In genomic region chr12:111443921-111444831, GRCm38 (mm10) we compare ENCODE assay signal across 11 mouse cellular contexts. TPM values are rescaled to one million over a fixed set of nuclear protein-coding genes. Genes with fewer than 3 reads are reported as not detected.
DNase-seq lines count a peak whose midpoint lies in the region; ATAC-seq and TF ChIP-seq lines count a peak whose summit lies in the region.
"Had no signal": no experiment of that assay in that cellular context is flagged by ENCODE, and none has a peak within 500 bp of the region (broad histone marks: within the 10 kb centered on the region; RNA-seq: fewer than 3 reads in every experiment).

No protein-coding gene starts in this region.

- H3K79me2 ChIP-seq in MEL (ENCODE audit: control insufficient read depth, insufficient read depth, low read length, poor library complexity) = peaks cover 17% of the 10 kb centered on the region

- peaks cover 44% of the 10 kb centered on the region for H3K4me1 ChIP-seq in kidney, embryonic 14.5 days (ENCODE audit: control insufficient read depth, insufficient read depth, low read length)
- H3K4me1 ChIP-seq in MEL (ENCODE audit: control insufficient read depth in 1 of 2, insufficient read depth in 2 of 2, low read length in 2 of 2) = peaks cover 13 to 20% of the 10 kb centered on the region in 2 experiments; a peak in 3 of 4 replicates
- H3K4me1 ChIP-seq in embryonic fibroblast, embryonic 13.5 days (ENCODE audit: control insufficient read depth, insufficient read depth, low read length) = peaks cover 22% of the 10 kb centered on the region

- 41% methylated on average over 10 of the region's 10 CpGs for WGBS in kidney, embryonic 14.5 days

- no peak overlapping the region for H3K27ac ChIP-seq in kidney, embryonic 14.5 days (ENCODE audit: low read depth, low read length)
- peak overlapping the region; percentile 86 for H3K27ac ChIP-seq in MEL (ENCODE audit: control insufficient read depth, low read depth, low read length)
- peak overlapping the region; percentile 62 for H3K27ac ChIP-seq in embryonic fibroblast, embryonic 13.5 days (ENCODE audit: insufficient read depth, low read length)
- H3K27ac ChIP-seq: embryonic facial prominence, embryonic 12.5 days; limb, embryonic 12.5 days had no signal

- H3K36me3 ChIP-seq in kidney, embryonic 14.5 days (ENCODE audit: control insufficient read depth, insufficient read depth, low read length) = no peaks in the 10 kb centered on the region
- peaks cover 5 to 14% of the 10 kb centered on the region in 2 experiments; a peak in 3 of 4 replicates for H3K36me3 ChIP-seq in MEL (ENCODE audit: control insufficient read depth in 1 of 2, insufficient read depth in 2 of 2, low read length in 2 of 2)
- H3K36me3 ChIP-seq: embryonic facial prominence, embryonic 12.5 days; limb, embryonic 12.5 days had no signal

- no peak for DNase-seq in kidney, postnatal 25 days
- DNase-seq in MEL (ENCODE audit: low read depth, low spot score) (peak; percentile 46), MN1 (ENCODE audit: low spot score) (no peak)
- DNase-seq in lung, postnatal 10 days = peak; percentile 34
- no peak for DNase-seq in right cerebral cortex, postnatal 25 days
- DNase-seq: kidney, postnatal 14 days had no signal

- peak overlapping the region; percentile 88 for H3K4me2 ChIP-seq in kidney, embryonic 14.5 days (replicated peaks; ENCODE audit: low read depth, low read length)
- H3K4me2 ChIP-seq: embryonic facial prominence, embryonic 12.5 days had no signal

- ATAC-seq in kidney, embryonic 14.5 days (ENCODE audit: low FRiP score, low TSS enrichment) = no peak

- TF ChIP-seq CTCF in MEL (IDR thresholded peaks at IDR 0.05 in 2 of 3, conservative IDR thresholded peaks at IDR 0.05 in 1 of 3; ENCODE audit: control insufficient read depth in 1 of 3, insufficient read depth in 1 of 3, low read depth in 2 of 3, low read length in 3 of 3, poor library complexity in 1 of 3, severe bottlenecking in 1 of 3) = no peak
- no peak for TF ChIP-seq CTCF in embryonic fibroblast, embryonic 13.5 days (IDR thresholded peaks at IDR 0.05; ENCODE audit: borderline replicate concordance, insufficient read depth, low read length)

- no peak for TF ChIP-seq POLR2A in MEL (IDR thresholded peaks at IDR 0.05; ENCODE audit: control insufficient read depth in 1 of 2, insufficient read depth in 1 of 2, low read depth in 1 of 2, low read length in 2 of 2, poor library complexity in 1 of 2)
- TF ChIP-seq POLR2A in embryonic fibroblast, embryonic 13.5 days (IDR thresholded peaks at IDR 0.05; ENCODE audit: low read depth, low read length) = peak; percentile 61

- H3K9ac ChIP-seq in kidney, embryonic 14.5 days (ENCODE audit: low read depth, low read length) = no peak overlapping the region
- peak overlapping the region; percentile 76 for H3K9ac ChIP-seq in MEL (ENCODE audit: control insufficient read depth, low read depth, low read length, poor library complexity, severe bottlenecking)
- H3K9ac ChIP-seq: embryonic facial prominence, embryonic 12.5 days; limb, embryonic 12.5 days had no signal

- 0 out of 4 replicates have a peak, but pooled peaks of 1 of the 2 experiments have one; percentile 18 for TF ChIP-seq EP300 in MEL (IDR thresholded peaks at IDR 0.05; ENCODE audit: low read depth in 1 of 2, low read length in 2 of 2)

- H3K27me3 ChIP-seq in kidney, embryonic 14.5 days (ENCODE audit: control insufficient read depth, insufficient read depth, low read length) = peaks cover 74% of the 10 kb centered on the region
- no peaks in the 10 kb centered on the region for H3K27me3 ChIP-seq in MEL (ENCODE audit: control insufficient read depth in 1 of 2, insufficient read depth in 2 of 2, low read length in 2 of 2)

- no peaks in the 10 kb centered on the region for H3K9me3 ChIP-seq in kidney, embryonic 14.5 days (ENCODE audit: control insufficient read depth, low read length)
- H3K9me3 ChIP-seq in MEL (replicated peaks; ENCODE audit: insufficient read depth, low read length) = no peaks in the 10 kb centered on the region
- H3K9me3 ChIP-seq: embryonic facial prominence, embryonic 12.5 days; limb, embryonic 12.5 days had no signal

- no peak for TF ChIP-seq RAD21 in MEL (IDR thresholded peaks at IDR 0.05; ENCODE audit: low read depth, low read length)

- H3K4me3 ChIP-seq in kidney, embryonic 14.5 days (ENCODE audit: low read length) = peak overlapping the region; percentile 43; the same call in 1 of the 2 replicates
- H3K4me3 ChIP-seq in MEL (ENCODE audit: control insufficient read depth in 1 of 2, insufficient read depth in 1 of 2, low read depth in 2 of 2, low read length in 2 of 2) = peak overlapping the region; percentile 74 to 94
- H3K4me3 ChIP-seq in embryonic fibroblast, embryonic 13.5 days (ENCODE audit: insufficient read depth, low read length) = peak overlapping the region; percentile 62
- H3K4me3 ChIP-seq: embryonic facial prominence, embryonic 12.5 days had no signal

TF ChIP-seq in MEL, 35 proteins besides CTCF, POLR2A, EP300 and RAD21:
- TF ChIP-seq POLR2AphosphoS5 (IDR thresholded peaks at IDR 0.05; ENCODE audit: borderline replicate concordance, low read depth, low read length) = no peak

RNA-seq across cellular contexts. Expression of gene Tnfaip2, which starts 1.9 kb away (rescaled TPM):
- 16.5 and 18.8 TPM in 2 replicates for polyA plus RNA-seq in kidney, embryonic 14.5 days (2014; fragmentation: Nextera tagmentation; extraction: Ambion mirVana)
- 62.5 and 77.2 TPM in 2 replicates for total RNA-seq in MEL (2012; rRNA removed)
- 10 to 100 TPM; 51.4 to 66.8 TPM for polyA plus RNA-seq in MEL (2012; ENCODE audit: insufficient read depth in 1 of 2, insufficient read length in 2 of 2, low read depth in 1 of 2, low replicate concordance in 2 of 2, missing spikeins in 1 of 2)
- 46.5 and 58.6 TPM in 2 replicates for polyA plus RNA-seq in embryonic fibroblast, embryonic 13.5 days (2011; ENCODE audit: insufficient read length, low read depth, missing spikeins)

RNA-seq across cellular contexts. Expression of gene Exoc3l4, which starts 27.4 kb away (rescaled TPM):
- polyA plus RNA-seq in kidney, embryonic 14.5 days (2014; fragmentation: Nextera tagmentation; extraction: Ambion mirVana) = 10.8 and 10.9 TPM in 2 replicates
- 0.04 TPM in 1 of 2 replicates, not detected in the other for total RNA-seq in MEL (2012; rRNA removed)
- polyA plus RNA-seq in MEL (2012; ENCODE audit: insufficient read depth in 1 of 2, insufficient read length in 2 of 2, low read depth in 1 of 2, low replicate concordance in 2 of 2, missing spikeins in 1 of 2) = under 1 TPM in 1 of 2 experiments, not detected in 1; 0.17 TPM
- polyA plus RNA-seq in embryonic fibroblast, embryonic 13.5 days (2011; ENCODE audit: insufficient read length, low read depth, missing spikeins) = 6.2 and 6.4 TPM in 2 replicates

RNA-seq across cellular contexts. Expression of gene Lbhd2, which starts 37.6 kb away (rescaled TPM):
- 5.8 and 9.9 TPM in 2 replicates for polyA plus RNA-seq in kidney, embryonic 14.5 days (2014; fragmentation: Nextera tagmentation; extraction: Ambion mirVana)
- total RNA-seq in MEL (2012; rRNA removed) = not detected in 2 replicates
- not detected for polyA plus RNA-seq in MEL (2012; ENCODE audit: insufficient read depth in 1 of 2, insufficient read length in 2 of 2, low read depth in 1 of 2, low replicate concordance in 2 of 2, missing spikeins in 1 of 2)
- not detected in 2 replicates for polyA plus RNA-seq in embryonic fibroblast, embryonic 13.5 days (2011; ENCODE audit: insufficient read length, low read depth, missing spikeins)
- total RNA-seq: gastrocnemius, postnatal 14 days had no signal

RNA-seq across cellular contexts. Expression of gene Gm266, which starts 41.4 kb away (rescaled TPM):
- 123 and 137 TPM in 2 replicates for polyA plus RNA-seq in kidney, embryonic 14.5 days (2014; fragmentation: Nextera tagmentation; extraction: Ambion mirVana)
- total RNA-seq in MEL (2012; rRNA removed) = not detected in 2 replicates
- polyA plus RNA-seq in MEL (2012; ENCODE audit: insufficient read depth in 1 of 2, insufficient read length in 2 of 2, low read depth in 1 of 2, low replicate concordance in 2 of 2, missing spikeins in 1 of 2) = not detected
- polyA plus RNA-seq in embryonic fibroblast, embryonic 13.5 days (2011; ENCODE audit: insufficient read length, low read depth, missing spikeins) = 0.72 TPM in 1 of 2 replicates, not detected in the other

Comparison
In these comparisons a context has a peak if more than half of its experiments do, and no peak if none do; other contexts are left out.
1. DNase-seq: peak in MEL (single experiment) and lung, postnatal 10 days (single experiment); none in kidney, postnatal 25 days (0 of 2), right cerebral cortex, postnatal 25 days (single experiment) and MN1 (single experiment).
2. Peak in every context shown above with its lines, with median percentiles within 50 percentile points of each other: H3K4me3 ChIP-seq.